Mouse (Mus musculus) erythroblast, embryonic 14.5 days (primary cell): Measurements from ENCODE around the gene Plxna2.

Experiments used
- GATA1 ChIP-seq: IDR thresholded peaks from 2 replicates; pipeline ENCODE4 v1.6.1; 2012; ENCODE audit warnings: low read length, inconsistent platforms, mixed read lengths
- TAL1 ChIP-seq: IDR thresholded peaks from 3 replicates; pipeline ENCODE4 v1.6.1; 2012; ENCODE audit warnings: low read length, inconsistent platforms, mixed read lengths

DNA sequence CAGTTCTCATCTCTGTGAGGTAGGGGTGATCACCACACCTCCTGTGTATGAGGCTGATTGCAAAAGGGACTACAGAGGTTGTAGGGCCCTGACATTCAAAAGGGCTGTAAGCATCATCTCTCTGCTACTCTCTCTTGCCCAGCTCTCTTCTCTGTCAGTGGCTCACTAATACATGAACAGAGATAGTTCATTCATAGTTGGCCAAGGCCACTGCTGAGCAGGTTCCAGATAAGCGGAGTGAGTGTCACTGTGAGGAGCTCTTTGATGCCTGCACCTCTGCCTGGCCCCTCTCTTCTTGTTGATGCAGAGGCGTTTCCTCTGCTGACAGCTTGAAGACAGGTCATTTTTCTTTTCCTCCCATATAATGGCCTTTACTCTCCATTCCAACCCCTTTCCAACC lies 62.1 kb downstream of the Plxna2 start:
- TF ChIP-seq GATA1 (no peak), TAL1 (no peak)
